Mouse (Mus musculus): ENCODE data around the gene Acvr1b.

Gene Acvr1b

GRCm38 (mm10) chr15:101196961-101197360 is 23.1 kb downstream of the Acvr1b start:
- no peak for DNase-seq (ENCODE audit: low spot score)

- no peak for DNase-seq (ENCODE audit: low spot score)
Observed at GRCm38 (mm10) chr15:101197497-101198179, 23.8 kb downstream of the Acvr1b start.

- peak; percentile 82 for DNase-seq (ENCODE audit: low spot score)
Observed at GRCm38 (mm10) chr15:101198218-101198617, 24.4 kb downstream of the Acvr1b start.

GRCm38 (mm10) chr15:101198850-101199249 is 25.0 kb downstream of the Acvr1b start:
- DNase-seq (ENCODE audit: low spot score) = no peak

GRCm38 (mm10) chr15:101200777-101201295 is 27.0 kb downstream of the Acvr1b start:
- DNase-seq (ENCODE audit: low spot score) = no peak

- no peak for DNase-seq (ENCODE audit: low spot score)
Observed at GRCm38 (mm10) chr15:101201414-101201813, 27.5 kb downstream of the Acvr1b start.

GRCm38 (mm10) chr15:101203673-101204072 is 29.8 kb downstream of the Acvr1b start:
- no peak for DNase-seq (ENCODE audit: low spot score)

GRCm38 (mm10) chr15:101204781-101205180 is 30.9 kb downstream of the Acvr1b start:
- no peak for DNase-seq (ENCODE audit: low spot score)

- peak; percentile 87 for DNase-seq (ENCODE audit: low spot score)
Observed at GRCm38 (mm10) chr15:101210228-101210627, 36.4 kb downstream of the Acvr1b start.

- DNase-seq (ENCODE audit: low spot score) = no peak
Observed at GRCm38 (mm10) chr15:101210998-101211613, 37.2 kb downstream of the Acvr1b start.

GRCm38 (mm10) chr15:101212435-101212834 is 38.6 kb downstream of the Acvr1b start:
- DNase-seq (ENCODE audit: low spot score) = no peak

GRCm38 (mm10) chr15:101215136-101215535 is 41.3 kb downstream of the Acvr1b start:
- no peak for DNase-seq (ENCODE audit: low spot score)

- DNase-seq (ENCODE audit: low spot score) = no peak
Observed at GRCm38 (mm10) chr15:101216036-101216435, 42.2 kb downstream of the Acvr1b start.

- DNase-seq (ENCODE audit: low spot score) = peak; percentile 71
Observed at GRCm38 (mm10) chr15:101220905-101221297, 47.0 kb downstream of the Acvr1b start.

GRCm38 (mm10) chr15:101221298-101222104 is 47.6 kb downstream of the Acvr1b start:
- peak; percentile 87 for DNase-seq (ENCODE audit: low spot score)

- peak; percentile 38 for DNase-seq (ENCODE audit: low spot score)
Observed at GRCm38 (mm10) chr15:101222897-101223482, 49.1 kb downstream of the Acvr1b start.

- no peak for DNase-seq (ENCODE audit: low spot score)
Observed at GRCm38 (mm10) chr15:101223596-101223995, 49.7 kb downstream of the Acvr1b start.

GRCm38 (mm10) chr15:101224006-101224906 is 50.4 kb downstream of the Acvr1b start, which contains the start of gene Grasp:
TSS of gene Grasp (plus strand) at chr15:101224188.
- DNase-seq (ENCODE audit: low spot score) = peak; percentile 86

- peak; percentile 36 for DNase-seq (ENCODE audit: low spot score)
Observed at GRCm38 (mm10) chr15:101224977-101225376, 51.1 kb downstream of the Acvr1b start.

GRCm38 (mm10) chr15:101227971-101228370 is 54.1 kb downstream of the Acvr1b start:
- peak; percentile 61 for DNase-seq (ENCODE audit: low spot score)

Measured in embryo, embryonic 10.5 days (tissue).